Mouse (Mus musculus): Measurements from ENCODE around the gene B4galt1. TPM values are rescaled to one million over a fixed set of nuclear protein-coding genes. Genes with fewer than 3 reads are reported as not detected.
A peak's percentile ranks its signal among the peaks of the same experiment; 100 is the strongest.

Gene B4galt1
- 28.4 and 31.2 TPM in 2 replicates for total RNA-seq (2017)

DNA sequence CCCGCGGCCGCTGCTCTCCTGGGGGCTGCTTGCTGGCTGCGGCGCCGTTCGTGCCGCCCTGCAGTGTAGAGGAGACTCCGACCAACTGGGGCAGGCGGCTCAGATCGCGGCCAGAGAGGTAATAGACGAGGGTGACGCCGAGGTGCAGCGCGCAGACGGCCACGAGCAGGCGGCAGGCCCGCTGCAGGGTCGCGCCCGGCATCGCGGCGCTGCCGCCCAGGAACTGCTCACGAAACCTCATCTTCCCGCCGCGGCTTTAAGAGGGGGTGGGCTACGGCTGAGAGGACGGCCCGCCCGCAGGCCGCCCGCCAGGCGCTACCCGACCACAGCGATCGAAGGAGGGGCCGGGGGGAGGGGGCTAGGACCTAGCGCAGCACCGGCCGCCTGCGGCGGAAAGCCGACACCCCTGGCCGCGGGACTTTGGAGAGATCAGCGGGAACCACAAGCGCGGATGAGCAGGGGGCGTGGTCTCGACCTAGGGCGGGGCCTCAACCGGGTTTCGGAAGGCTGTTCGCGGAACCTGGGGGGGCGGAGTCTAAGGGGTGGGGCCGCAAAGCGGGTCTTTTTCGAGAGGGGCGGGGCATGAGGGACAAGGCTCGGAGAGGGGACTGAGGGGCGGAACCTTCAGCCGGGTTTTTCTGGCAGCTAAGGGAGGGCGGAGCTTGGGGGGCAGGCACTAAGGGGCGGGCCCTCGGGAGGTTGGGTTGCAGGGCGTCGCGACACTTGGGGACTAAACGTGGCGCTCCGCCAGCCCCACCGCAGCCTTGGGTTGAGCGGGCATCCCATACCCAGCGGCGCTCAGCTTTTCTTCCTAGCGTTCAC, at the start of gene B4galt1:
B4galt1 (minus strand) TSS at position 441 of the 822 bp plus-strand sequence.
- peak; percentile 88 for ATAC-seq (ENCODE audit: extremely low read depth, insufficient number of reproducible peaks, low FRiP score, poor library complexity, severe bottlenecking)

DNA sequence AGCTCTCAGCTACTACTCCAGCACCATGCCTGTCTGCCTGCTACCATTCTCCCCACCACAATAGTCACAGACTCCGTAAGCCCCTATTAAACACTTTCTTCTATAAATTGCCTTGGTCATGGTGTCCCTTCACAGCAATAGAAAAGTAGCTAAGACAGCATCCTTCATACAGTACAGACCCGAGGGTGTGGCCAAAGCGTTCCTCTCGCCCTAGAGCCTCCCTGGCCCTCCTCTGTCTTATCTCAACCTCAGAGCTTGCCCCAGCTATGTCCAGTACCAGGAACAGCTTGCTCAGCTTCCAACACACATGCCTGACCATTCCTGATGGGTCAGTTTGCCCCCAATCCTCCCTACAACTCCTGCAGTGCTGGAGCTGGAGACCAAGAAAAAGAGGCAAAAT, 46.8 kb upstream of the B4galt1 start:
- ATAC-seq (ENCODE audit: extremely low read depth, insufficient number of reproducible peaks, low FRiP score, poor library complexity, severe bottlenecking), result no peak

DNA sequence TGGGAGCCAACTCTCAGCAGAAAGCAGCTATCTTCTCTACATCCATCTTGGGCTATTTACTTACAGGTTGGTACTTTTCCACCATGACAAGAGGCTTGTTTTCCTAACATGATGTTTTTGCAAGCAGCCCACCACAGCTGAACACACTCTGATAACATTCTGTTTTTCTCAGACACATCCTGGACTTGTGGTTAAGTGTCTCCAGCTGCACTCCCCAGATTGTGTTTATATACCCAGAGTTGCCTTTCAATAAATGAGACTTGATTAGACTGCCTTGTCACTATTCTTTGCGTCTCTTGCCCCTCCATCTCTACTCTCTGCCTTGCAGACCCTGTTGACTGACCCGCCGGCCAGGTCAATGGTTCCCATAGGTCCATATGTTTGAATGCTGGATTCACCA, 46.3 kb upstream of the B4galt1 start:
- no peak for ATAC-seq (ENCODE audit: extremely low read depth, insufficient number of reproducible peaks, low FRiP score, poor library complexity, severe bottlenecking)

DNA sequence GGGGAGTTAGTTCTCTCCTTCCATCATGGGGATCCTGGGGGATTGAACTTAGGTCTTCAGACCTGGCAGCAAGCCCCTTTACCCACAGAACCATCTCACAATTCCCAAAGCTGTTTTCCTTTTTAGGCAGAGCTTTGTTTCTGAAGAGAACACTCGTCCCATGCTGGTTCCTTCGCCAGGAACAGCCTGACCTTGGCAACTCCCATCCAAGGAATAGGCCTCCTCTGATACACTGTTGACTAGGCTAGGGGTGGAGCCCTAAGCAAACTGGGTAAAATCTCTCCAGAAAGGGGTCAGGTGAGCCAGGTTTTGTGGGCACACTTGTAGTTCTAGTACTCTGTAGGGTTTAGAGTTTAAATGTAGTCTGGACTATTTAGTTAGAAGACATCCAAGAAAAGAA, 45.5 kb upstream of the B4galt1 start:
- no peak for ATAC-seq (ENCODE audit: extremely low read depth, insufficient number of reproducible peaks, low FRiP score, poor library complexity, severe bottlenecking)

DNA sequence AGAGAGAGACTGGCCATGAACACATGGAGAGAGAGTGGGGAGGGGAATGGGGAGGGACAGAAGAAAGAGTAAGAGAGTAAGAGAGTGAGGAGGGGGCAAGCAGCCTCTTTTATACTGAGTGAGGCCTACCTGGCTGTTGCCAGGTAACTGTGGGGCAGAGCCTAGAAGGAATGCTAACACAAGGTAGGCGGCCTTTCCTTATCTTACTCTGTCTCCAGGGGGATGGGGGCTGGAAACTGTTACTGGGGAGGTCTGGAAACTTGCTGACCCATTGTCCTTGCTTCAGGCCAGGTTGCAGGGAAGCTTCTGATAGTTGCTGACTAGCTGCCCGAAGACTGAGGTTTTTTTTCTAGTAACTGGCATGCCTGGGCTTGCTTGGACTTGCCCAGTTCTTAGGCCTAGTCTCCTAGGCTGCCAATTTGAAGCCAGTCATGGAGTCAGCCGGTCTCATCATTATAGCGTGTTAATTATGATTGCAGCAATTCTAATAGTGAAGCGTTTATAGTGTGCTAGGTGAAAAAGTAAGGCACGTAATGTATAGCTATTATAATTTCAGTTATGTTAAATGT, 44.8 kb upstream of the B4galt1 start:
- ATAC-seq (ENCODE audit: extremely low read depth, insufficient number of reproducible peaks, low FRiP score, poor library complexity, severe bottlenecking), result no peak

DNA sequence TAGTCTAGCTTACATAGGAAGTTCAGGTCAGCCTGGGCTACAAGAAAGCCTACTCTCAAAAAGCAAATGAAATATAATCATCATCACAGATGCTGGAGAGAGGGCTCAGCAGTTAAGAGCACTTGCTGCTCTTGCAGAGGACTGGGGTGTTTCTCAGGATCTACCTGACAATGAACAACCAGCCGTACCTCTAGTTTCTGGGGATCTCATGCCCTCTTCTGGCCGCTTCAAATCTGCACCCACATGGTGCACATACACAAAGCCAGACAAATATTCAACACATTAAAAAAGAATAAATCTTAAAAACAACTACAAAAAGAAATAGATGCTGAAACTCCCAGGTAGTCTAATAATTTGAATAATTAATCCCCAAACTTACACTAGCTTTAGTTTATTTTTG, 41.8 kb upstream of the B4galt1 start:
- ATAC-seq (ENCODE audit: extremely low read depth, insufficient number of reproducible peaks, low FRiP score, poor library complexity, severe bottlenecking), result no peak

DNA sequence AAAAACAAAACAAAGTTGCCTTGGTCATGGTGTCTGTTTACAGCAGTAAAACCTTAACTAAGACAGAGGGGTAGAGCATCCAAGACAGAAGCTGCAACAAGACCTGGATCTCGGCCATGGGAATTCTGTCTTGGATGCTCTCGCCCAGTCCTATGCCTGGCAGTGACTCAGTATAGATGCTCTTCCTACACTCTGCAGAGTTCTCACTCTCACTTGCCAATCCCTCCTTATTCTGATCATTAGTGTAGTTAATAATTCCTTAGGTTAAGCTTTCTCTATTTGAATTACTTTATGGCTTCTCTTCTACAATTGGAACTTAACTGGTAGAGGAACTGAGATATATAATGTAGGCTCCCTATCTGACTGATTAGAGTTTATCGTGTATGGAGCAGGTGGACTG, 41.3 kb upstream of the B4galt1 start:
- ATAC-seq (ENCODE audit: extremely low read depth, insufficient number of reproducible peaks, low FRiP score, poor library complexity, severe bottlenecking), result no peak

DNA sequence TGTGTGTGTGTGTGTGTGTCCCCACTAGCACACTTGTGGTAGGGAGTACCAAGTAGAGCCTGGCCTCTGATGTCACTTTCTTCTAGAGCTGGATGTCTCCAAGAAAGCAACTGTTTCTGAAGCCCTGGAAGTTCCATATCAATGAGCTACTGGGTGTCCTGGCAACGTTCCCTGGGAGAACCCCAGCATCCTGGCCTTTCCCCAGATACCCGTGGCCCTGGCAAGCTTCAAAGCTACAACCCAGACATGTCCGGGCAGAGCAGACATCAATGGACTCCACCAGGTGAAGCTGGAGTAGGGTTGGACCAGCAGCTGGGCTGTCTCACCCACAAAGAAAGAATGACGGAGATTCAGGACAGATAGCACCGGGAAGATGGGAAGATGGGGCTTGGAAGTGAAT, 37.4 kb upstream of the B4galt1 start:
- no peak for ATAC-seq (ENCODE audit: extremely low read depth, insufficient number of reproducible peaks, low FRiP score, poor library complexity, severe bottlenecking)

DNA sequence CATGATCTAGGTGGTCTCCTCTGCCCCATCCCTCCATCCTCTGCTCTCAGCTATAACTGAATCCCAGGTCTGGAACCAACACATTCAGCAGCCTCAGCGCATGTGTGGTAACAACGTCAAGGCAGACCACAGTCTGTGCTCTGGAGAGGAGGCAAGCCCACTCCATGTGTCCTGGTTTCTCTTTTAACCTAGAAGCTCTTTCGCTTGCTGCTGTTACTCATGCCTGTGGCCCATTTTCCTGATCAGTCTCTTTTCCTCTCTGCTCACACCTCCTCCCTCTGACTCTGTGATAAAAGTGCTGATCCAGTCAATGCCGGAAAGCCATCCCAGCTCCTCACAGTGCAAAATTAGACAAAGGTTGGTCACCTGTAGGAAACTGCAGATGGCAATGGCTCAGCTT, 36.2 kb upstream of the B4galt1 start:
- ATAC-seq (ENCODE audit: extremely low read depth, insufficient number of reproducible peaks, low FRiP score, poor library complexity, severe bottlenecking), result no peak

DNA sequence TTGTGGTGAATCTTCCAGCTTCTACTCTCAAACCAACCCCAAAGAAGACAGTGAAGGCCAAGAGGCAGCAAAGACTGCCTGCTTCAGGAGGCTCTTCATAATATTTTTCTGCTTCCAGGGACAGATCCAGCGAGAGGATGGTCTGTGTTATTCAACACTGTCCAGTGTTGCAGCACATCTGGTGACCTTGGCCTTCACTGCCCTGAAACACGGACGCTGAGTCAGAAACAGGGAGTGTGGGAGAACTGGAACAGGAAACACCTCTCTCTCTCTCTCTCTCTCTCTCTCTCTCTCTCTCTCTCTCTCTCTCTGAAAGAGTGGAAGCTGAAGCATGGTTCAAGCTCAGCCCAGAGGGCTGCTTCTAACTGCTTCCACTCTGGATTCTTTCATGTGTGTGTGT, 35.4 kb upstream of the B4galt1 start:
- ATAC-seq (ENCODE audit: extremely low read depth, insufficient number of reproducible peaks, low FRiP score, poor library complexity, severe bottlenecking), result no peak

DNA sequence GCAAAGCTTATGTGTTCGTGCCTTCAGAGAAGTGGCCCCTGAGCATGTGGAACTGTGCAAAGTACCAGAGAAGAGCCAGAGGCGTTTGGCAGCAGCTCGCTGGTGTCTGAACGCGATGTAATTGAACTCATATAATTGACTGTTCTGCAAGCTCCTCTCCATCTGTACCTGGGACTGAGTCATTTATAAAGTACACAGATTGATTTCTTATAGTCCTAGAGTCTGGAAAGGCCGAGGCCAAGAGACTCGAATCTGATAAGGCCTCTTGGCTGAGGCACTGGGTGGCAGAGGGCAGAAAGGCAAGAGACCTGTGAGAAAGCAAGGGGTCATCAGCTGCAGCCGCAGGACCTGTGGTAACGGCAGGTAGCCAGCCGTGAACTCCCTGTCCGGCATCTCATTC, 35.0 kb upstream of the B4galt1 start:
- no peak for ATAC-seq (ENCODE audit: extremely low read depth, insufficient number of reproducible peaks, low FRiP score, poor library complexity, severe bottlenecking)

DNA sequence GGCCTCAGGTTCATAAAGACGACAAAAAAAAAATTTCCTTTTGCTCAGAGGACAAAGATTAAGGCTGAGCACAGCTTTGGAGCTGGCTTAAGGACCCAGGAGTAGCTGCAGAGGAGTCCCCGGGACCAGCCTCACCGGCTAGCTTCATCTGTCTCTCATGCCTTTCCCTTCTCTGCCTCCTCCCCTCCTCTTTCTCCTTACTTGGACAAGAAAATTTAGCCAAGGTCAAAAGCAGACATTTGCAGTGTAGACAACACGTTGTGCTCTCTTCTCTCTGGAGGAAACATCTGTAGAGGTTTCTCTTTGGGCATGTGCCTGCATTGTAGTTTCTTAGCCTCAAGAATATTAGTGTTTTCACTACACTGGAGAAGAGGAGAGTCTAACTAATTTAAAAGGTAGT, 32.1 kb upstream of the B4galt1 start:
- ATAC-seq (ENCODE audit: extremely low read depth, insufficient number of reproducible peaks, low FRiP score, poor library complexity, severe bottlenecking), result no peak

DNA sequence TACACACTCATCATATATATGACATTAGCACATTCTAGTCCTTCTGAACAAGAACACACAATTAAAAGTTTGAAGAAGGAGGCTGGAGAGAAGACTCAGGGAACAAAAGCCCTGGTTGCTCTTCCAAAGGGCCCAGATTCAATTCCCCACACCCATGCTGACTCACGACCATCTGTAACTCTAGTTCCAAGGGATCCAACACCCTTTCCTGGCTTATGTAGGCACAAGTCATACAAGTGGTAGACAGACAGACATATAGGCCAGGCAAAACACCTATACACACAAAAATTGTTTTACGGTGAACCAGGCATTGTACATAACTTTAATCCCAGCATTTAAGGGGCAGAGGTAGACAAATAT, 31.3 kb upstream of the B4galt1 start:
- no peak for ATAC-seq (ENCODE audit: extremely low read depth, insufficient number of reproducible peaks, low FRiP score, poor library complexity, severe bottlenecking)

DNA sequence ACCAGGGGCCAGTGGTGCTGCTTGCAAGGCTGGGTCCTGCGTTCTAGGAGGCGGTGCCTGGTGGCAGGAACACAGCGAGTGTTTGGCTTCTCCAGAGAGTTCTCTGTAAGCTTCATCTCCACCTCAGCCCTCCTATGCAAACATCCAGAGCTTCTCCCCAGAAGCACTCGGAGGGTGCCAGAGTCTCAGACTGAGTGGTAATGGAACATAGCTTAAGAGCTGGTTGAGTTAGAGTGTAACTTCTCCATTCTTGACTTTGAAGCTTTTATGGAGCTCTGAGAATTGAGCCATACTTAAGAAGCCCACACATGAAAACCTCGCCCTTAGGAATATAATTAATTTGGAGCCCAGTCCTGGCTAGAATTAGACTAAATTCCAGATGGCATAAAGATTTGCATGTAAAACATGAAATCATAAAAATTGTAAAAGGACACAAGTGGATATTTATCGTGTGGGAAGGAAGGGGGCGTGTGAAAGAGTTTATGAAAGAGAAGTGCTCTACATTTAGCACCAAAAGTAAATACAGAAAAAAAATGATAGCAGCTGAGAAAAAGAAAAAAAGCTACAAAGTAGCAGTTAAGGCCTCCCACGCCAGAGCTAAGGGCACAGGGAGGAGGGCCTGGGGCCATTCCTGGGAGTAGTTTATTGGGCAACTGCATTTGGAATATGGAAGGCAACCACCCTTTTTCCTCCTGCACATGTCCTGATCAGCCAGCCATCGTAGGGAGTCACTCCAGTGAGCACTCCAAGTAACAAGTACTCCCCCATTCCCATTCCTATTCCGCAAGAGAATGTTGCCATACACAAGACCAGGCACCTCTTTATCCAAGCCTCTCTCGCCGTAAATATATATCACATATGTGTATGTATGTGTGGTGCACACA, 30.7 kb upstream of the B4galt1 start:
- no peak for ATAC-seq (ENCODE audit: extremely low read depth, insufficient number of reproducible peaks, low FRiP score, poor library complexity, severe bottlenecking)

DNA sequence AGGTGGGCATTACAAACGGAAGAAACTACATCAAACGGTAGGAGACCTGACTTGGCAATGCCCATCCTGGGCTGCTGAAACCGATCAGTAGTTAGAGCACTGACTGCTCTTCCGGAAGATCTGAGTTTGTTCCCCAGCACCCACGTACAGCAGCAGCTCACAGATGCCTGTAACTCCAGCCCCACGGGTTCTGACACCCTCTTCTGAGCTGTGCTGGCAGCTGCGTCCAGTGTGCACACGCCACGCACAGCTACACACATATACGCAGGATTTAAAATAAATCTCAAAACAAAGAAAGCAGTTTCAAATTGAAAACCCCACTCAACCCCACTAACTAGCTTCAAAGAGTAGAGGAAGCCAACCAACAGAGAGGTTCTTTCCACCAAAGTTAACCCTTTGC, 29.4 kb upstream of the B4galt1 start:
- no peak; the same call in 1 of the 2 replicates for ATAC-seq (ENCODE audit: extremely low read depth, insufficient number of reproducible peaks, low FRiP score, poor library complexity, severe bottlenecking)

DNA sequence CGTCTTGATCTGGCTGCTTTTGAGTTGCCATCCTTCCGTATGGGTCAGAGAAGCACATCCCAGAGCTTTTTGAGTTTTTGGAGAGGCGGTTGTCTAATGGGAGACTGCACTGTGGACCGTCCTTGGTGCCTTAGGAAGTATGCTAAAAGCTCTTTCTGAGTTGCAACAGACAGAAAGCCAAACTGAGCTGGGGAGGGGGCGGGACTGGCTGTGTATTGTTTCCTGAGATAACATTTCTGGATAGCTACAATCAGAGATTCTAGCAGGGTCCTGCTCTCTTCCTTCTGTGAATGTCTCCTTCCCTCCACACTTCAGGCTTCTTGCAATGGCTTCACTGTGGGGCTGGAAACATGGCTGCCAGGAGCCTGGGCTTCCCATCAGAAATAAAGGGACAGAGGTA, 23.7 kb upstream of the B4galt1 start:
- ATAC-seq (ENCODE audit: extremely low read depth, insufficient number of reproducible peaks, low FRiP score, poor library complexity, severe bottlenecking), result no peak

DNA sequence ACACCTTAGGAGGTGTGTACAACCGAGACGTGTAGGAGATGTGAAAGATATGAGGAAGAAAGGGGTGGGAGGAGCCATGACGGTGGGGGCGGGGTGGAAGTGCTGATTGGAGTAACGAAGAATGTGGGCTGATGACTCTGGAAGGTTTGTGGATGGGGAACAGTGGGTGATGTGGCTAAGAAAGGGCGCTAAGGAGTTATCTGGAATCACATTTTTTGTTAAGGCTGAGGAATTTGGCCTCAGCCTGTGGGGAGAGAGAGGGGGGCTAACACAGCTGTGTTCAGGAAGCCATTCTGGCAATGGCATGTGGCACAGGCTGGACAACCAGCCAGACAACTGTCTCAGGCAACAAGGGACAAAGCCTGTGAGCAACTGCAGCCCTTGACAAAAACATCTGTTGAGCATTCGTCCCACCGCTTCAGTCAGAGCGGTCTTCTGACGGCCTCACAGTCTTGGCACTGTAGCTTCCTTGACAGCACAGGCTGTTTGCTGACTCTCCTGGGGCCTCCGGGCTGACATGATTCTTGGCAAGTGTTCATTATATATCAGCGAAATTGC, 23.1 kb upstream of the B4galt1 start:
- peak; percentile 64 for ATAC-seq (ENCODE audit: extremely low read depth, insufficient number of reproducible peaks, low FRiP score, poor library complexity, severe bottlenecking)

DNA sequence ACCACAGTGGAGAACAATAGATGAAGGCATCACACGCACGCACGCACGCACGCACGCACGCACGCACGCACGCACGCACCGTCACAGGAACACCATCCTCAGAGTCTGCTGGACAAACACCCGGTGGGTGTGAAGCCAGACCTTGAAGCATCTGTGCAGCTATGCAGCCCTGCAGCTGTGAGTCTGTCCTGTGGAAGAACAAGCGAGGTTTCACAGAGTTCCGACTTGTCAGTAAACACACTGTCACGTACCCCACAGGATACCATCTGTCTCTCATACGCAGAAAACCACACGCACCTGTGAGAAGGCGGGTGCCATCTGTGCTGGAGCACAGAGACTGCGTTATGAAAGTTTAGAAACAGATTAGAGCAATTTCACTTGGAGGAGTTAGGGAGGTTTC, 22.0 kb upstream of the B4galt1 start:
- ATAC-seq (ENCODE audit: extremely low read depth, insufficient number of reproducible peaks, low FRiP score, poor library complexity, severe bottlenecking), result peak; percentile 82

DNA sequence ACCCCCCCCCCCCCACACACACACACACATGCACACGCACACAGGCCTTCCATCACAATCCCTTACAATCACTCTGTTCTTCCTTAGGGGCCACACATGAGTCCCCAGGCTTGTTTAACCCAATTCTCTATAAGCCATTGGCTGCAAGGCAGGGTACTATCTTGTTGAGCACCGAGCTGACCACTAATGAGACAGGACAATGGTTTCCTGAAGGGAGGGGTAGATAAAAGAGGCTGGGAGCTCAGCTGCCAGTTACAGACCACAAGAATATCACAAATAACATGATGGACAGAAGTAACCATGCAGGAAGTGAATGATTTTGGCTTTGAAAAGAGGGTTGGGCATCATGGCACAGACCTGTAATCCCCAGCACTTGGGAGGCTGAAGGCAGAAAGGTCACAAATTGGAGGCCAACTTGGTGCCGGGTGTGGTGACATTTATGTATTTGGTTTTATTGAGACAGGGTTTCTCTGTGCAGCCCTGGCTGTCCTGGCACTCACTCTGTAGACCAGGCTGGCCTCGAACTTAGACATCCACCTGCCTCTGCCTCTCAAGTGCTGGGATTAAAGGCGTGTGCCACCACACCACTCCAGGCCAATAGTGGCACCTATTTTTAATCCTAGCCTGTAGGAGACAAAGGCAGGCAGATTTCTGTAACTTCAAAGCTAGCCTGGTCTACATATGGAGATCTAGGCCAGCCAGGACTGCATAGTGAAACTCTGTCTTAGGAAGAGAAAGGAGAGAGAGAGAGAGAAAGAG, 21.2 kb upstream of the B4galt1 start:
- ATAC-seq (ENCODE audit: extremely low read depth, insufficient number of reproducible peaks, low FRiP score, poor library complexity, severe bottlenecking), result no peak
